Mouse (Mus musculus): ENCODE data around the gene Lrrc75a. TPM values are rescaled to one million over a fixed set of nuclear protein-coding genes. Genes with fewer than 3 reads are reported as not detected.

Gene Lrrc75a
- polyA plus RNA-seq, 1 experiment, result 2.5 TPM

DNA sequence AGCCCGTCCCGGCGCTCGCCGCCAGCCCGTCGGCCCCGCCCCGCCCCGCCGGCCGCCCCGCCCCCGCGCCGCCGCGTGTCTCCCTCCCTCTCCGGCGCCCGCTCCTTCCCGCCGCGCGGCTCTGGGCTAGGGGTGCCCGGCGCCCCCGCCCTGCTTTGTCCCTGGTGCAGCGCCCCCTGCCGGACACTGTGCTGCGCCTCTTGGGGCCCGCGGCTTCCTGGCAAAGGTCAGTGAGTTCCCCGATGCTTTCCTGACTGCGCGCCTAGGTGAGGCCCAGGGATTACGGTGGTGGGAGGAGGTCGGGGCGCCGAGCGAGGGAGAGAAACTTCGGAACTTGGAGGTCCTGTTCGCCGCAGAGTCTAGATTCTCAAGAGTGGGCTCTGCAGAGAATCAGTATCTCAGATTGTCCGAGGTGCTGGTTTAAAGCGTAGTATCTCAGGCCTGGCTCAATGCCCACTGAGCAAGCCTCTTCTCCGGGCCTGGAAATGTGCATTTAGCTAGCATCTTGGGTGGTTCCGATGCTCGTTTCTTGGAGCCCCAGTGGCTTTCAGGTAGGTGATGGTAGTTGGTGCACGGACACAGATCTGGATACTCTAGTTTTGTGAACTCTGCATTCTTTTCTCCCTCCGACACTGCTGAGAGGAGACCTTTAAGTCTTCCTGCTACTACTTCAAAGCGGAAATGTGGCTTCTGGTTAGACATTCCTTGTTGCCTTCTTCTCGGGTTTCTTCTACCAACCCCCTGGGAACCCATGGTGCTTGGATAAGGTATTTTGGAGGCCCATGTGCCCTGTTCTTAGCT lies 468 bp upstream of the Lrrc75a start, which contains the start of gene Mmgt2:
Gene Mmgt2, plus strand, starts transcription at position 74 of the 801 bp plus-strand sequence.
- peak; percentile 42; the same call in 1 of the 2 replicates for TF ChIP-seq POLR2A (IDR thresholded peaks at IDR 0.05; ENCODE audit: borderline replicate concordance, control insufficient read depth, low read depth, low read length)
- peak; percentile 72 for TF ChIP-seq CTCF (IDR thresholded peaks at IDR 0.05; ENCODE audit: control insufficient read depth, insufficient read depth, low read length)
- peak within 1 kb of the TSS; percentile 79 for H3K4me3 ChIP-seq (replicated peaks; ENCODE audit: control insufficient read depth, low read depth, low read length)
- H3K27ac ChIP-seq (ENCODE audit: control insufficient read depth, insufficient read depth, low read depth, low read length, poor library complexity), result peak within 1 kb of the TSS; percentile 44; the same call in 1 of the 2 replicates
- WGBS, result under 1% methylated on average over 38 of the region's 53 CpGs
- H3K4me1 ChIP-seq (ENCODE audit: control insufficient read depth, insufficient read depth, low read length), result peaks cover 1% of the 10 kb centered on the region; the same call in 1 of the 2 replicates

DNA sequence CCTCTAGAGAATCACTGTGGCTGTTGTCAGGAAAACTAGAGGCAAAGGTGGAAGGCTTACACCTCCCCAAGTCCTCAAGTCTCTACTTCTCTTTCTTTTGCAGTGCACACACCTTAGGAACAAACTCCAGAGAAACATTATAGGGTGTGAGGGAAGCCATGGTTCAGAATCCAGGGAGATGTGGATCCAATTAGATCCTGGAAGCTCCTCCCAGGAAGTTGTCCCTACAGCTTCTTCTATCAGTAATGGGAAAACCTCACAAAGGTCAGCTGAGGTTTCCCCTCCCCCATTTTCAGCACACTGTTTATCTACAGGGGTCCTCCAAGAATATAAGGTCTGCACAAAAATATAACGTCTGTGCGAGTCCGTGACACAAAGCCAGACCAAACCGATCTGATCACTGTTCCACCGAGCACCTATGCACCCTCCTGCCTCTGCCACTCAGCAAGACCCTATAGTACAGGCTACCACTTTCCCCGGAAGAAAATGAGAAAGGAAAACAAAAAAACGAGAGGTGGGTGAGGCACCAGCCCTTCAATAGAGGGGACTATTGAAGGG lies 1.3 kb downstream of the Lrrc75a start:
- H3K4me1 ChIP-seq (ENCODE audit: control insufficient read depth, insufficient read depth, low read length), result peaks cover 5% of the 10 kb centered on the region; the same call in 1 of the 2 replicates
- H3K4me3 ChIP-seq (replicated peaks; ENCODE audit: control insufficient read depth, low read depth, low read length), result no peak overlapping the region
- H3K27ac ChIP-seq (ENCODE audit: control insufficient read depth, insufficient read depth, low read depth, low read length, poor library complexity), result no peak overlapping the region
- 33% methylated on average over 7 of the region's 7 CpGs for WGBS
- no peak for TF ChIP-seq POLR2A (IDR thresholded peaks at IDR 0.05; ENCODE audit: borderline replicate concordance, control insufficient read depth, low read depth, low read length)
- no peak for TF ChIP-seq CTCF (IDR thresholded peaks at IDR 0.05; ENCODE audit: control insufficient read depth, insufficient read depth, low read length)

DNA sequence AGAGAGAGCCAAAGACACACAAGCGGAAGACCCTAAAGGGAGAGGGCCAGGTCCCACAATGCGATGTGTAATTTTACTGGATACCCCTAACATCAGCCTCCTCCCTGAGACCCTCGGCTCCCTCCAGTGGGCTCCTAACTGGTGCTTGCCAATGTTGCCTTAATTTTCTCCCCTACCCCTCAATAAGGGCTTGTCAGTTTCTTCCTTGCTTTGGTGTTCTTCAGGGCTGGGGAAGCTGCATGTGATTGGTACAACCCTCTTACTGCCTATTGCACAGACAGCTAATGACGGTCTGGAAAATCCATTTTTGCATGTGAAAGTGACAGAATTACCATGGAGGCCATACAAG lies 1.9 kb downstream of the Lrrc75a start:
- Histone ChIP-seq H3K4me1 (ENCODE audit: control insufficient read depth, insufficient read depth, low read length) (peaks cover 5% of the 10 kb centered on the region; the same call in 1 of the 2 replicates), H3K4me3 (replicated peaks; ENCODE audit: control insufficient read depth, low read depth, low read length) (no peak overlapping the region)
- WGBS, result 5% methylated on average over 4 of the region's 4 CpGs

DNA sequence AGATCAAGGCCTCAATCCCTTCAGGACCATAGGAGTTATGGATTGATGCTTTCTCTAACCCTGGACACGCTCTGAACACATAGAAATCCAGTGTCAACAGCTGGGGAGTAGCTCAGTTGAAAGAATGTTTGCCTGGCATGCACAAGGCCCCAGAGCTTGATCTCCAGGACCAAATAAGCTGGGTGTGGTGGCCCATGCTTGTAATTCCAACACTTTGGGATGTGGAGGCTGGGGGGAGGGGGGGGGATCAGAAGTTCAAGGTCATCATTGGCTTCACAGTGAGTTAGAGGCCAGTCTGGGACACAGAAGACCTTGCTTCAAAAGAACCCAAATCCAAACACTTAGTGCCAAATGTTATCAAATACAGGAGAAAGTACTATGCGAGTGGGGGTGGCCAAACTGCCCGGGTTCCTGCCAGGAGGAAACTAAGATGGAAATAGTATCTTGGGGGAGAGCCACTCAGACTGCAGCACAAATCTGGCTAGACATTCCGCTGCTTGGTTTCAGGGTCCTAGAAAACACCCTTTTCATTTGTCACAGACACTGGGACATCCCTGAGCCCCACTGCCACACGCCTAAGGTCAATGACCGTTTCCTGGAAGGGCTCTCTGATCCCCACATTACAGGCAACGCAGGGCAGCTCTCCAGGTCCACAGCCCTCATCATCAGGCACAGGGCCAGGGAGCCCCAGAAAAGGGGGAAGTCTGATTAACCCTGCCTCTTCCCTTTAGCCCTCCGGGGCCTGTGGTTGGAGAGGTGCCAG lies 2.4 kb downstream of the Lrrc75a start:
- TF ChIP-seq POLR2A (IDR thresholded peaks at IDR 0.05; ENCODE audit: borderline replicate concordance, control insufficient read depth, low read depth, low read length) (no peak), CTCF (IDR thresholded peaks at IDR 0.05; ENCODE audit: control insufficient read depth, insufficient read depth, low read length) (no peak)
- Histone ChIP-seq H3K4me3 (replicated peaks; ENCODE audit: control insufficient read depth, low read depth, low read length) (no peak overlapping the region), H3K27ac (ENCODE audit: control insufficient read depth, insufficient read depth, low read depth, low read length, poor library complexity) (no peak overlapping the region), H3K4me1 (ENCODE audit: control insufficient read depth, insufficient read depth, low read length) (peaks cover 5% of the 10 kb centered on the region; the same call in 1 of the 2 replicates)
- WGBS, result 19% methylated on average over 8 of the region's 8 CpGs

More for the DNA sequence above, 1.9 kb downstream of the Lrrc75a start:
- H3K27ac ChIP-seq (ENCODE audit: control insufficient read depth, insufficient read depth, low read depth, low read length, poor library complexity), result no peak overlapping the region
- TF ChIP-seq POLR2A (IDR thresholded peaks at IDR 0.05; ENCODE audit: borderline replicate concordance, control insufficient read depth, low read depth, low read length) (no peak), CTCF (IDR thresholded peaks at IDR 0.05; ENCODE audit: control insufficient read depth, insufficient read depth, low read length) (no peak)

DNA sequence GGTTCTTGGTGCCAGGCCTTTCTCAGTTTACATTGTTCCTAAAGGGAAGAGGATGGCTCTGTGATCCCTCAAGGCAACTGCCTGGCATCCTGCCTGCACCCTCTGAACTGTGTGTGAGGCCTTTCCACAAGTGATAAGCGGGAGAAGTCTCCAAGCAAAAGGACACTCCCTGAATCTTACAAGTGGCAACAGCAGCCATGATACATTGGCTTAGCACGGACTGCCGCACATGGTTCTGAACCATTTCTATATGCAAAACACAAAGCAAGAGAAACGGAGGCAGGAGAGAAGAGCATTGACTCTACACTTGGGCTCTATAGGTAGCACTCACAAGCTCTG lies 3.0 kb downstream of the Lrrc75a start:
- TF ChIP-seq CTCF (IDR thresholded peaks at IDR 0.05; ENCODE audit: control insufficient read depth, insufficient read depth, low read length) (no peak), POLR2A (IDR thresholded peaks at IDR 0.05; ENCODE audit: borderline replicate concordance, control insufficient read depth, low read depth, low read length) (no peak)
- Histone ChIP-seq H3K27ac (ENCODE audit: control insufficient read depth, insufficient read depth, low read depth, low read length, poor library complexity) (no peak overlapping the region), H3K4me3 (replicated peaks; ENCODE audit: control insufficient read depth, low read depth, low read length) (no peak overlapping the region), H3K4me1 (ENCODE audit: control insufficient read depth, insufficient read depth, low read length) (peaks cover 5% of the 10 kb centered on the region; the same call in 1 of the 2 replicates)
- WGBS, result 83% methylated on average over 4 of the region's 4 CpGs

DNA sequence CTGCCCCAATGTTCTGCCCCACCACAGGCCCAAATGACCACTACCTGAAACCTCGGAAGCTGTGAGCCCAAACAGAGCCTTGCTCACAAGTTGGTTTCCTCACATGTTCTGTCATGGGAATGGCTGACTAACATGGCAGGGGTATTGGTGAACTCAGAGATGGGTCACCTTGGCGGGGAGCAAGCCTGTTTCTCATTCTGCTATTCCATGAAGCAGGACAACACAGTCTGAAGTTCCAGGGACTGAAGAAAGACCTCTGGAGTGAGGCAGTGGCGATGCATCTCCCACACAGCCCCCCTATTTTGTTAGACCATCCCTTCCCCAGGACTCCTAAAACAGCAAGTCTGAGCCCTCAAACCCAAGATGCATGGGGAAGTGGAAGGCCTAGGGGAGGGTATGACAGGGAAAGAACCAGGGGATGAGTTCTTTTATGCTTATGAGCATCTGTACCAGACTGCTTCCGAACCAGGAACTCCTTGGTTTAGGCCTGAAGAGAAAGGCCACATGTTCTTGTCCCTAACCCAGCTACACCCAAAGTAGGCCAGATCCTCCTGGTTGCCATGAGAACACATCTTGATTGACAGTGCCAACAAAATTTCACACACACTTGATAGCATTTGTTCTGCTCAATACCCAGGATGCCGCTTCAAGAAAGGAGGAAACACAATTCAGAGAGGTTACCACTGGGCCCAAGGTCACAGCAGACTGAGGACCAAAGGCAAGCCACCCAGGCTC lies 3.6 kb downstream of the Lrrc75a start:
- H3K4me1 ChIP-seq (ENCODE audit: control insufficient read depth, insufficient read depth, low read length), result peaks cover 5% of the 10 kb centered on the region; the same call in 1 of the 2 replicates
- H3K27ac ChIP-seq (ENCODE audit: control insufficient read depth, insufficient read depth, low read depth, low read length, poor library complexity), result no peak overlapping the region
- H3K4me3 ChIP-seq (replicated peaks; ENCODE audit: control insufficient read depth, low read depth, low read length), result no peak overlapping the region
- TF ChIP-seq POLR2A (IDR thresholded peaks at IDR 0.05; ENCODE audit: borderline replicate concordance, control insufficient read depth, low read depth, low read length), result no peak
- no peak for TF ChIP-seq CTCF (IDR thresholded peaks at IDR 0.05; ENCODE audit: control insufficient read depth, insufficient read depth, low read length)
- 80% methylated on average over 5 of the region's 5 CpGs for WGBS

DNA sequence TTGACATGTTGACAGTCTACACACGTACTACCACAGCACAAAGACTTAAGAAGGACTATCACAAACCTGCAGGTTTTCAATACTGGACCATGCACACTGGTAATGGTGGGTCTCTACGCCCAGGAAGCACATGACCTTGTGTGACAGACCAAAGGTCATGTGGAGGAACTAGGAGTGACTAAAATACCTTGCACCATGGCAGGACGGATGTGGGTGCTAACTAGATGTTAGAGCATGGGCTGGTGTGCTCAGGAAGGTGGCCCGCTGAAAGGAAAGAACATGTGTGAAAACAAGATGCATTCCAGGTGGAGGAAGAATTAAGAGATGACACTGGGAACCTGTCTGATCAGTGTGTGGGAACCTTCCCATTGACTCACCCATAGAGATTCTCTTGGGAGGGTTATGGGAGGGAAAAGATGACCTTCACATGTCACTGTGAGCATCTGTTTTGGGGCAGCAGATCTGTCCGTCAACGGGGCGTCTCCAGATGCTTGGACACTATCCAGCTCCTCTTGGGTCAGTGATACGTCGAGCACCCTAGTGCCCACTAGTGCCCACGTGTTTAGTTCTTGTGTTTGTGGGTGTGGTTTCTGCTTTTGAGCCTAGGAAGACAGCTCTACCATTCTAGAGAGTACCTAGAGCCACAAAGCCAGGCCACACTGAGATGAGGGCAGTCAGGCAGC lies 4.5 kb downstream of the Lrrc75a start:
- Histone ChIP-seq H3K4me3 (replicated peaks; ENCODE audit: control insufficient read depth, low read depth, low read length) (no peak overlapping the region), H3K4me1 (ENCODE audit: control insufficient read depth, insufficient read depth, low read length) (peaks cover 5% of the 10 kb centered on the region; the same call in 1 of the 2 replicates), H3K27ac (ENCODE audit: control insufficient read depth, insufficient read depth, low read depth, low read length, poor library complexity) (no peak overlapping the region)
- no peak for TF ChIP-seq POLR2A (IDR thresholded peaks at IDR 0.05; ENCODE audit: borderline replicate concordance, control insufficient read depth, low read depth, low read length)
- TF ChIP-seq CTCF (IDR thresholded peaks at IDR 0.05; ENCODE audit: control insufficient read depth, insufficient read depth, low read length), result no peak
- 57% methylated on average over 10 of the region's 10 CpGs for WGBS

All from bone marrow, adult 2 months (tissue).